Mouse (Mus musculus): Measurements from ENCODE around the gene Ajap1. TPM values are rescaled to one million over a fixed set of nuclear protein-coding genes. Genes with fewer than 3 reads are reported as not detected.

Gene Ajap1
- total RNA-seq, 2 experiments from 2014 or later, result 34.3 to 35.5 TPM

DNA sequence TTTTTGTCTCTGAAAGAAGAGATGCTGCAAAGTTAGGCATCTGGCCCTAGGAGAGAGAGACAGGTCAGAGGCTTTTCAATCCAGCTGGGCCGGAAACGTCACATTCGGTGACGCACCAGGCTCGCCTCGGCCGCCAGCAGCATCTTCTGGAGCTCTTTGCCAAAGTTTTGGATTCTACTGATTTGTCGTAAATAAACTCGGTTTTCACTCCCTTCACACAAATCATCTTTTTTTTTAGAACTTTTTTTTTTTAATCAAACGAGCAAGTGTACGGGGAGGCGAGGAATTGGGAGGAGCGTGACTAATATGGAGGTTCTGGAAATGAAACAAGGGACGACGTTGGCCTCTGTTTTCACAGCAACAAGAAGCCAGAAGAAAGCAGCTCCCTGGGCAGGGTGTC is 23.8 kb downstream of the Ajap1 start:
- DNase-seq (ENCODE audit: low spot score in 2 of 2), result no peak

DNA sequence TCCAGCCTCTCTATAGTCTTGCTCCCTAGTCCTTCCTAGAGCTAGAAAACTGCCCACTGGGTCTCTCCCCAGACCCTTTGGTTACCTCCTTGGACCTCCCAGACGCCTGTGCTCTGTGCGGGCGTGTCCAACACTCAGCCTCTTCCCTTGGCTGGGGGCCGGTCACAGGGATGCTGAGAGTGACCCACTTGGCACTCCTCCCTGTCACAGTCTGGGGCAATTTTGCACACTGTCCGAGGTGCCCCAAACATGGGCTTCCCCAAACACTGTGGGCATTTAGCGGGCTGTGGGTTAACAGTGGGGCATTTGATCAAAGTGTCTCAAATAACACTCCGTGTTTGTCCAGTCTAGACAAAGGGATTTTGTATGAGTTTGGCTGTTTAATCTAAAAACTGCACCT is 29.1 kb downstream of the Ajap1 start:
- no peak for DNase-seq (ENCODE audit: low spot score in 2 of 2)

DNA sequence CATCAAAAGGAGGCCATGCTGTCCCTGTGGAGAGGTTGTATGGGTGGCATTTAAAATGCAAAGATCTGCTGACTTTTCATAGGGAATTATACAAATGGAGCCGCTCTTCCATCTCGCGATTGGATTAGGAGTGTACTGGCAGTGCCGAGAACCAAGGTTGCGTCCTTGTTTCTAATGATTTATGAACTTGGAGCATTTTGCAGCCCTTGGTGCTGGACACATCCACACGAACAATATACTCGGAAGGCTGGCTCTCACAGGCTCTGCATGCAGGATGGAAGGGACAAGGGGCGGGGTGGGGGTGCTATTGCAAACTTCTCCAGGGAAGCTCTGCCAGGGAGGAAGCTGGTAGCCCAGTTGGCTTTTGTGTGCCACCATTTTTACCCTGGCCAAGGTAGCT is 31.1 kb downstream of the Ajap1 start:
- DNase-seq (ENCODE audit: low spot score in 2 of 2), result no peak

DNA sequence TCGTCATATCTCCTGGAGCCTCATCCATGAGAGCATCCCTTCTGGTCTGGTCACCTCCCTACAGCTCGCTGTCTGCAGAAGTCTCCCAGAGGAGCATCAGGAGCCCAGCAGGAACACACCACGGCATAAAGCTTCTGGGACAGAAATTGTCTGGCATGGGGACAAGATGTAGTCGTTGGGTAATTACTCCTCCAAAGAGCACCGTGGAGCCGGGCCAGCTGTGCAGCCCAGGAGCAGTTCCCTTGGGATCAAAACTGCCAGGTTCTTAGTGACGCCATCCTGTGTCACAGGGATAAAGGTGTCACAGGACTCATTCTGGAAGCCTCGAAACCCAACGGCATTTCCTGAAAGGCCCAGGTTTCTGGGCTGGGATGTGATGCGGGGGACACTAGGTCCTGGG is 40.1 kb downstream of the Ajap1 start:
- no peak for DNase-seq (ENCODE audit: low spot score in 2 of 2)

GRCm38 (mm10) chr4:153439868-153440267 is 42.7 kb downstream of the Ajap1 start:
- DNase-seq (ENCODE audit: low spot score in 2 of 2), result peak in 1 of 2 experiments; percentile 42

DNA sequence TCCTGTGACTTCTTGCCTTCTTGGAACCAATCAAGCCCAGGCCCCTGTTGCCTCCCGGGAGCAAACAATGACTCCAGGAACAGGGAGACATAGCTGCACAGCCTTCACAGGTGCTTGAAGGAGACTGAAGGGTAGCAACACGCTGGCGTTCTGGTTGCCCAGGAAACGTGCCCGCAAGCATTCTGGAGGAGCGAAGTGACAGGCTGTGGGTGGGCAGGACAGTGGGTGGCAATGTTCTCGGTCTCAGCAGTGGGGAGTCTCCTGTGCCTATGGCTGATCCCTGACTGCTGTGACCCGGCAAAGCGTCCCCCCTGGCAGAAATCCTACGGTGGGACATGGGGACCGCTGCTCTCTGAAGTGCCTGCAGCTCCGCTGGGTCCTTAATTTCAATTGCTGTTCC is 43.6 kb downstream of the Ajap1 start:
- DNase-seq (ENCODE audit: low spot score in 2 of 2), result peak; percentile 73 to 84

DNA sequence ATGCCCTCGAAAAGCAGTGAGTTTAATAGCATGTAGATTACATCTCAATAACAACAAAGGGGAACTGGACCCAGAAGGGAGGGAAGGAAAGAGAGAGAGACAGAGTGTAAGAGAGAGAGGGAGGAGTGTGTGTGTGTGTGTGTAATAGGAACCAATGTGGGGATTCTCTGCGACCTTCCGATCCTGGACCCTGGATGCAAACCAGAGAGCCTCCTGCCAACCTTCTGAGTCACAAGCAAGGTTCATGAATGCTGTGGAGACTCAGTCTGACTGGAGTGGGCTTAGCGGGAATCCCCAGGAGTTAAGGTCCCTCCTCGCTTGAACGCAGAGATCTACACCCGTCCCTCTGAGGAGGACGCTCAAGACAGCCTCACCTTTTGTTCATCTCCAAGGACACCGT is 45.4 kb downstream of the Ajap1 start:
- DNase-seq (ENCODE audit: low spot score in 2 of 2), result no peak

GRCm38 (mm10) chr4:153435917-153436316 is 46.7 kb downstream of the Ajap1 start:
- DNase-seq (ENCODE audit: low spot score in 2 of 2), result peak in 1 of 2 experiments; percentile 52

DNA sequence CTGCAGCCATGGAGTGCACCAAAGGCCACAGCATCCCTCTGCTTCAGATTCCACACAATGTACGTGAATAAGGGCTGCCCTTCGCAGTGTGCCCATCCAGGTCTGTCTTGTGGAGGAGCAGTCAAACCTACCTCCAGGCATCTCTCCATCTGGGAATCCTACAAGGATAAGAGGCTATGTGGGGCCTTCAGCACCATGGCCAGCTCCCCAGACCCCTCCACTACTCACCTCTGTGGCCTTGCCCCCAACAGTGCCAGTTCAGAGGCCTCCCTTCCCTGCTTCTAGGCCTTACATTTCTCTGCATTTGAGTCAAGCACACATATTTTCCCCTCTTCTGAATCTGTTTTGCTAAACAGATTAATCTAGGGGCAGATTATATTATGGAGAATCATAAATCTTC is 52.6 kb downstream of the Ajap1 start:
- no peak for DNase-seq (ENCODE audit: low spot score in 2 of 2)

GRCm38 (mm10) chr4:153425961-153426656 is 56.5 kb downstream of the Ajap1 start:
- no peak for DNase-seq (ENCODE audit: low spot score in 2 of 2)

DNA sequence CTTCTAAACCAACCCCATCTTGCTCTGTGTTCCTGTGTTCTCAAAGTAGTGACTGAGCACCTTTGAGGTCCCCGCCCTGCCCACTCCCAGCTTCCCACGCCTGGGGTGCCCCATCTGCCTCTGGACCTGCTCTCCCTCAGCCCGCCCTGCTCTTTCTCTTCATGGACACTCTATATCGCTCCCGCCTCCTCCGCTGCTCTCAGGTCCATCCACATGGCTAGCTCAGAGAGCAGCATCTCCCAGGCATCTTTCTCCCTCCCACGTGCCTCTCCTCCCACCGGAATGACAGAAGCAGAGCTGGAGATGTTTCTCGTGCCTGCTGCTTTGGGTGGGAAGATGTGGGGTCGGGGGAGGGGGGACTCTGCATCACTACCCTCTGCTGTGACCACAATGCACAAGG is 58.3 kb downstream of the Ajap1 start:
- no peak for DNase-seq (ENCODE audit: low spot score in 2 of 2)

- peak in 1 of 2 experiments; percentile 39 for DNase-seq (ENCODE audit: low spot score in 2 of 2)
Measured at GRCm38 (mm10) chr4:153417926-153418325, 64.7 kb downstream of the Ajap1 start.

DNA sequence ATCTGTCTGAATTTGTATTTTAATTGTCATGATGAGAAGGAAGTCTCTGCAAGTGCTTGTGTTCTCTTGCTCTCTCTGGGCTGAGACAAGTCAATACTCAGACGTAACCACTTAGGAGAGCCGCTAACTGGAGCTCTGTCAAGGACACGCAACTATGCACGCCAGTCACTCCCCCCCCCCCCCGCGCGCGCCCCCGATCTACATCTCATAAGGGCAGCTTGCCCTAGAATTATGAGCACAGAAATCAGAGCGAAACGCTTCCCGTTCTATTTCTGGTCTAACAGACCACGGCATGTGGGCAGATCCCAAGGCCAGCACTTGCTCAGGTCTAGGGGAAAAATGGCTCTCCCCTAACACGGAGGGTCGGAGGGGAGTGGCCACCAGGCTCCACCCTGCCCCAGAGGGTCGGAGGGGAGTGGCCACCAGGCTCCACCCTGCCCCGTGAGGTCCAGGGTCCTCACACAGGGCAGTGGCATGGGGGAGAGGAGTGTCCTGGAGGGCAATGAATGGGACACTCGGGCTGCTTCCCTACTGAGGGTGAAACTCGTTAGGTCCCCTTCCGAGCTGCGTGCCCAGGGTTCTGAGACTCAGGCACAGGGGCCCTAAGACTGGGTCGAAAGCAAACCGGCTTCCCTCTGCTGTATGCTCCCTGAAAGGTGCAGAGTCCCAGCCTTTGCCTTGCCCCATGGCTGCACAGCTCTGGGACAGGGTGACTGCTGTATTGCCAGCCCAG is 65.3 kb downstream of the Ajap1 start:
- DNase-seq (ENCODE audit: low spot score in 2 of 2), result no peak

- no peak for DNase-seq (ENCODE audit: low spot score in 2 of 2)
Measured at GRCm38 (mm10) chr4:153416111-153416510, 66.5 kb downstream of the Ajap1 start.

DNA sequence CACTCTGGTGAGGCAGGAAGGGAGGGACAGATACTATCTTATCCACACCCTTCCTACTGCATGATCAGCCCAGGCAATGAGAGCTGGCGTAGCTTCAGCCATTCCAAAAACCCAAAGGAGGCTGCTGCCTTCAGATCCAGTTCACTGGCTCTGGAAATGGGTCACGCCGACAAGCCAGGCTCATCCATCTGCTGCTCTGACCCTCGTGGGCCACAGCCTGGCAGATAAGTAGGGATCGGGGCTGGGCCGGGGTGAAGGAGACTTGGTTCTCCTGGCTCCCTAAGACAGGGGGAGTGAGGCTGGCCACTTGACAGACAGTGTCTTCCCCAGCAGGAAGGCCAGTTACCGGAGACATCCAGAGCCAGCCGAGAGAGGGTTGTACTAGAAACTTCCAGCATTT is 84.2 kb downstream of the Ajap1 start:
- DNase-seq (ENCODE audit: low spot score in 2 of 2), result no peak

DNA sequence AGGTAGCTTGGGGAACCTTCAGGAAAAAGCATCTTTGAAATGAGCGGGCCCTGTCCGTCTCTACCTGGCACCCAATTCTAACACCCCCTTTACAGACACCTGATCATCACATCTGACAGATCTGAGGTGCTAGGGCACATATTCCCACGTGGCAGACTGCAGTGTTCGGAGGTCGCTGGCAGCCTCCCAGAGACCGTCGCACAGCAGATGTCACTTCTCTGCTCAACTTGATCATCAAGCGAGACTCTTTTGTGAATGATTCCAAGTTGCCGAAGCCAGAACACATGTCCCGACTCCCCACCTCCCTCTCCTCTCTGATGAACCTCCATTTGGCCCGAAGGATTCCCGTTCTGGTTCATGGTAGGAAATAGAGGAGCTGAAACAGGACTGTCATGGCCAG is 95.1 kb downstream of the Ajap1 start:
- peak; percentile 35 to 67 for DNase-seq (ENCODE audit: low spot score in 2 of 2)

DNA sequence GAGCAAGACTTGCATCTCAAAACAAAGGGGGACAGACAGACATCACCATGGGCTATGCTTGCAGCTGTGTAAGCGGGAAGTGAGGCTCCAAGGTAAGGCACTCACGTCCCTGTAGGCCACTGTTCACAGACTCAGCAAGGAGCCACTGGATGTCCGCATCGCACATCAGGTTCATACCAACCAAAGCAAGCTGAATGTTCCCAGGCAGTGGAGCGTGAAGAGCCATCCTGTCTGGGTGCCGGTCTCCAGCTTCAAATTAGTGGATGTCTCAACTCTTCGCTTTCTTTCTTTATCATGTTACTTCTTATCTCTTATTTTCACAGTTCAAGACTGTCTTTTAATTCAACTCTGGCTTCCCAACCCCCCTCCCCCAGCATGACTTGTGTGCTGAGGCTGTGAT is 101.2 kb downstream of the Ajap1 start:
- no peak for DNase-seq (ENCODE audit: low spot score in 2 of 2)

DNA sequence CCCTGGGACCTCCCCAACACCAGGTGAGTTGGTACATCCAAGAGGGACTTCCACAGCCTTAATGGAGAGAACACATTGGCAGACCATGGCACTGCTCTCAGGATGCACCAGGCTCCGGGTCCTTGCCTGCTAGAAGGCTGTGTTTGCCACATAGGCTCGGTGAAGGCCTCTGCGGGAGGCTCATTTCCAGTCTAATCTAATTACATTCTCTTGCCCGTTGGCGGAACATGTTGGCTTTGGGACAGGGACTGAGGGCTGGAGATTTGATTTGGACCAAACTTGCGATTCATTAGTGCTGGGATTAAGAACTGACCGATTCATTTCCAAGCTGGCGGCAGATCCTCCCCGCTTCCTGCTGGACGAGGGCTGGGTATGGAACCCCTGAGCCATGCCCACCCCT is 101.7 kb downstream of the Ajap1 start:
- DNase-seq (ENCODE audit: low spot score in 2 of 2), result peak in 1 of 2 experiments; percentile 33

DNA sequence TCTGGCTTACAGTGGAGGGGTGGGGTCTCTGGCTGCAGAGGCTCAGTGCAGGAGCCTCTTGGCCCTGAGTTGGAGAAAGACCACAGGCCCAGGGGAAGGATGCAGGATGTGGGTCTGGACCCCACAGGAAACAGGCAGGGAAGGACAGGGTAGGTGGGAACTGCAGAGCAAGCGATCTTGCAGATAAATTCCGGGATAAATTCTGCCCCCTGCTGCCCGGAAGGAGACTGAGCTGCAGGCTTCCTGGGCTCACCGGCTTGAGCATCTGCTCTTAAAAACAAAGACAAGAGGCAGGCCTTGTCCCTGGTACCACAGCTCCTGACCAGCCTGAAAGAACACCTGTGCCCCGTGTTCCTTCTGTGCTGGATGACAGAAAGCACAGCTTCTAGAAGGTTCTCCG is 104.6 kb downstream of the Ajap1 start:
- peak; percentile 48 to 51 for DNase-seq (ENCODE audit: low spot score in 2 of 2)

- DNase-seq (ENCODE audit: low spot score in 2 of 2), result no peak
Measured at GRCm38 (mm10) chr4:153374233-153374632, 108.4 kb downstream of the Ajap1 start.

DNA sequence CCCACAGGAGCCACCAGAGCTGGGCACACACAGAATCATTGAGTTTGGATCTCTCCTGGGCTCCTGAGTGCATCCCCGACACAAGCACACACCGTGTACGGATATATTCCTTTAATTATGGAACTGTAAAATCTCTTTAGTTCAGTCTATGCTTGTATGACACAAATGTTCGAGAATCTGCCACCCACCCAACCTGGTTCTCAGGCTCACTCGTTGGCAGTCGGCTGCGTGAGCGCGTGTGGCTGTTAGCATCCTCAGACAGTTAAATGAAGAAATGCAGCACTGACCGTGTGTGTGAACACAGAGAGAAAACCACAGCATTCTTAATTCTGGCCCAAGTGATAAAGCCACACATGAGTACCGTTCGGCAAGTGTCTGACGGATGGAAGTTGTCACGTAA is 109.5 kb downstream of the Ajap1 start:
- no peak for DNase-seq (ENCODE audit: low spot score in 2 of 2)

DNA sequence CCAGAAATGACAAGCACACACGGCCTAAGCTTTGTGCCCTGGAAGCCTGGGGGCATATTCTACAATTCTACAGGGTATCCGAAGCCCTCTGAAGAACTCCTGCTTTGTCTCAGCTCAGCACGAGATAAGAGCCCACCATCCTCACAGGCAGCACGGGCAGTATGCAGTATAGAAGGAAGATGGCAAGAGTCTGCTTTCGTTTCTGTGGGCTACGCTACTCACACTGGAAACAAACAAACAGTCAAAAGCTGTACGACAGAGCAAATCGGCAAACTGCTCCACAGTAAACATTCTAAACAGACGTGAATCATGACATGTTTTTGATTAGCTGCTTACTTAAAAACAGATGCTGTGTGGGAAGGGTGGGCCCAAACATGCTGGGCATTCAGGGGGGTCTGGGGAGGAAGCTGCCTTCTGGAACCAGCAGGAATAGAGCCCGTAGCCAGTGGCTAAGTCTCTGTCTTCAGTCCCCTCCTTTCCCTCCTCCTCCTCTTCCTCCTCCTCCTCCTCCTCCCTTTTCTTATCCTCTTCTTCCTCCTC is 113.9 kb downstream of the Ajap1 start:
- no peak for DNase-seq (ENCODE audit: low spot score in 2 of 2)
